Mouse (Mus musculus): ENCODE results near the gene Vps18. TPM values are rescaled to one million over a fixed set of nuclear protein-coding genes. Genes with fewer than 3 reads are reported as not detected.
A peak's percentile ranks its signal among the peaks of the same experiment; 100 is the strongest.

Vps18 gene
- total RNA-seq (2021), result 10 to 100 TPM; 13.4 to 13.7 TPM

GRCm38 (mm10) chr2:119288270-119288882, at the start of gene Vps18:
TSS of gene Vps18 (plus strand) at chr2:119288740.
- intact Hi-C loops (cut with DNase I), result loop anchor here (1.0 to 5.0 kb wide), 2 partner anchors 38 to 256 kb away; partner anchors contain the start of gene Rpusd2
- peak; percentile 98 to 99 for DNase-seq

- DNase-seq, result no peak
- intact Hi-C loops (cut with DNase I), result no loop called here
Measured at GRCm38 (mm10) chr2:119240075-119240818, 48.3 kb upstream of the Vps18 start.

- DNase-seq, result no peak
- intact Hi-C loops (cut with DNase I), result no loop called here
Measured at GRCm38 (mm10) chr2:119240819-119241186, 47.7 kb upstream of the Vps18 start.

GRCm38 (mm10) chr2:119242548-119242947, 46.0 kb upstream of the Vps18 start:
- intact Hi-C loops (cut with DNase I), result no loop called here
- DNase-seq, result no peak

- intact Hi-C loops (cut with DNase I), result no loop called here
- no peak for DNase-seq
Measured at GRCm38 (mm10) chr2:119245246-119245645, 43.3 kb upstream of the Vps18 start.

GRCm38 (mm10) chr2:119247904-119248303, 40.6 kb upstream of the Vps18 start:
- intact Hi-C loops (cut with DNase I), result no loop called here
- no peak for DNase-seq

GRCm38 (mm10) chr2:119249592-119250061, 38.9 kb upstream of the Vps18 start:
- intact Hi-C loops (cut with DNase I), result loop anchor here (1.0 to 2.0 kb wide), 3 partner anchors 39 to 187 kb away; partner anchors contain the start of genes Dnajc17, Vps18 and Zfyve19

GRCm38 (mm10) chr2:119250377-119250776, 38.2 kb upstream of the Vps18 start:
- intact Hi-C loops (cut with DNase I), result loop anchor here (1.0 to 2.0 kb wide), 3 partner anchors 38 to 186 kb away; partner anchors contain the start of genes Dnajc17, Vps18 and Zfyve19
- DNase-seq, result no peak

More at GRCm38 (mm10) chr2:119249592-119250061, 38.9 kb upstream of the Vps18 start:
- DNase-seq, result no peak

GRCm38 (mm10) chr2:119250826-119251478, 37.6 kb upstream of the Vps18 start:
- intact Hi-C loops (cut with DNase I), result loop anchor here (1.0 to 2.0 kb wide), 3 partner anchors 37 to 186 kb away; partner anchors contain the start of genes Dnajc17, Vps18 and Zfyve19
- DNase-seq, result peak; percentile 81 to 91

GRCm38 (mm10) chr2:119254976-119255375, 33.6 kb upstream of the Vps18 start:
- DNase-seq, result no peak
- intact Hi-C loops (cut with DNase I), result no loop called here

- intact Hi-C loops (cut with DNase I), result no loop called here
Measured at GRCm38 (mm10) chr2:119260518-119260917, 28.0 kb upstream of the Vps18 start.

GRCm38 (mm10) chr2:119261326-119261725, 27.2 kb upstream of the Vps18 start:
- DNase-seq, result peak; percentile 40 to 43
- intact Hi-C loops (cut with DNase I), result no loop called here

More at GRCm38 (mm10) chr2:119260518-119260917, 28.0 kb upstream of the Vps18 start:
- DNase-seq, result no peak

- intact Hi-C loops (cut with DNase I), result no loop called here
- DNase-seq, result peak; percentile 62 to 80
Measured at GRCm38 (mm10) chr2:119262978-119263377, 25.6 kb upstream of the Vps18 start.

GRCm38 (mm10) chr2:119263813-119264212, 24.7 kb upstream of the Vps18 start:
- intact Hi-C loops (cut with DNase I), result no loop called here
- DNase-seq, result no peak

- intact Hi-C loops (cut with DNase I), result no loop called here
- DNase-seq, result no peak
Measured at GRCm38 (mm10) chr2:119270286-119270642, 18.3 kb upstream of the Vps18 start.

GRCm38 (mm10) chr2:119270643-119271331, 17.8 kb upstream of the Vps18 start, which contains the start of gene Rhov:
TSS of gene Rhov (minus strand) at chr2:119271272.
- peak; percentile 34 to 40 for DNase-seq
- intact Hi-C loops (cut with DNase I), result no loop called here

- DNase-seq, result no peak
- intact Hi-C loops (cut with DNase I), result no loop called here
Measured at GRCm38 (mm10) chr2:119274126-119274525, 14.4 kb upstream of the Vps18 start.

- intact Hi-C loops (cut with DNase I), result no loop called here
- DNase-seq, result no peak
Measured at GRCm38 (mm10) chr2:119276926-119277325, 11.6 kb upstream of the Vps18 start.

- intact Hi-C loops (cut with DNase I), result no loop called here
Measured at GRCm38 (mm10) chr2:119277810-119278209, 10.7 kb upstream of the Vps18 start.

GRCm38 (mm10) chr2:119281899-119282565, 6.5 kb upstream of the Vps18 start:
- DNase-seq, result no peak
- intact Hi-C loops (cut with DNase I), result no loop called here

More at GRCm38 (mm10) chr2:119277810-119278209, 10.7 kb upstream of the Vps18 start:
- no peak for DNase-seq
